Mouse (Mus musculus) kidney, adult 8-10 months (tissue): ENCODE measurements at regions not wholly inside any gene's neighbourhood (a gene's known extent, or its start where the extent isn't known, plus 50 kb on each side); places are given as distances from the start of the nearest gene placed in this dataset.

Experiments
- DNase-seq, 2 experiments: peaks; one replicate each; pipeline ENCODE4 v3.0.0; 2022

GRCm38 (mm10) chr10:9161597-9161996 is 275.7 kb upstream of the Sash1 start:
- no peak for DNase-seq

- no peak for DNase-seq
These were observed 271.7 kb upstream of the Sash1 start for GRCm38 (mm10) chr10:9157299-9158215.

GRCm38 (mm10) chr10:9136099-9136498 is 250.2 kb upstream of the Sash1 start:
- no peak for DNase-seq

GRCm38 (mm10) chr10:9134293-9135021 is 248.6 kb upstream of the Sash1 start:
- DNase-seq, result no peak

GRCm38 (mm10) chr10:9130061-9130460 is 244.2 kb upstream of the Sash1 start:
- no peak for DNase-seq

GRCm38 (mm10) chr10:9119249-9119648 is 233.4 kb upstream of the Sash1 start:
- DNase-seq, result no peak

GRCm38 (mm10) chr10:9117648-9118551 is 232.0 kb upstream of the Sash1 start:
- no peak for DNase-seq

GRCm38 (mm10) chr10:9117134-9117533 is 231.3 kb upstream of the Sash1 start:
- DNase-seq, result no peak

GRCm38 (mm10) chr10:9113706-9114105 is 227.8 kb upstream of the Sash1 start:
- DNase-seq, result no peak

GRCm38 (mm10) chr10:9111051-9111450 is 225.2 kb upstream of the Sash1 start:
- no peak for DNase-seq

GRCm38 (mm10) chr10:9096207-9096606 is 210.3 kb upstream of the Sash1 start:
- DNase-seq, result no peak

- DNase-seq, result no peak
These were observed 209.3 kb upstream of the Sash1 start for GRCm38 (mm10) chr10:9095163-9095562.

- no peak for DNase-seq
These were observed 206.5 kb upstream of the Sash1 start for GRCm38 (mm10) chr10:9092237-9092885.

- DNase-seq, result no peak
These were observed 205.1 kb upstream of the Sash1 start for GRCm38 (mm10) chr10:9090961-9091360.

GRCm38 (mm10) chr10:9087871-9088270 is 202.0 kb upstream of the Sash1 start:
- DNase-seq, result no peak

- DNase-seq, result no peak
These were observed 201.3 kb upstream of the Sash1 start for GRCm38 (mm10) chr10:9087171-9087570.

GRCm38 (mm10) chr10:9086666-9087065 is 200.8 kb upstream of the Sash1 start:
- no peak for DNase-seq

GRCm38 (mm10) chr10:9085441-9085840 is 199.6 kb upstream of the Sash1 start:
- DNase-seq, result no peak

GRCm38 (mm10) chr10:9074916-9075315 is 189.0 kb upstream of the Sash1 start:
- DNase-seq, result no peak

GRCm38 (mm10) chr10:9071630-9072029 is 185.8 kb upstream of the Sash1 start:
- peak in 1 of 2 experiments; percentile 36 for DNase-seq

GRCm38 (mm10) chr10:9069608-9070190 is 183.8 kb upstream of the Sash1 start:
- DNase-seq, result no peak

- DNase-seq, result no peak
These were observed 180.7 kb upstream of the Sash1 start for GRCm38 (mm10) chr10:9066566-9066965.
